Mouse (Mus musculus) kidney, adult 2 months (tissue): ENCODE results near the gene Hunk. TPM values are rescaled to one million over a fixed set of nuclear protein-coding genes. Genes with fewer than 3 reads are reported as not detected.

Experiments used
- DNase-seq: peaks from one replicate; pipeline ENCODE4 v3.0.0; 2021
- H3K27ac ChIP-seq: fragments of 200-500 bp; 2 replicates; pipeline ENCODE4 v1.5.1; 2012; ENCODE audit warnings: low read depth, low read length, control low read depth, inconsistent platforms; ENCODE audit not compliant: insufficient read depth
- H3K27me3 ChIP-seq: fragments of 200-500 bp; replicated peaks from 2 replicates; pipeline ENCODE4 v1.6.1; 2012; ENCODE audit warnings: mild to moderate bottlenecking, moderate library complexity, low read length, inconsistent platforms; ENCODE audit not compliant: control insufficient read depth, insufficient read depth
- H3K36me3 ChIP-seq: fragments of 200-500 bp; 2 replicates; pipeline ENCODE4 v1.6.1; 2012; ENCODE audit warnings: mild to moderate bottlenecking, moderate library complexity, low read length, inconsistent platforms; ENCODE audit not compliant: control insufficient read depth, insufficient read depth
- H3K4me1 ChIP-seq: fragments of 200-500 bp; 2 replicates; pipeline ENCODE4 v1.6.1; 2011; ENCODE audit warnings: low read length; ENCODE audit not compliant: control insufficient read depth, insufficient read depth
- H3K4me3 ChIP-seq: fragments of 200-500 bp; 2 replicates; pipeline ENCODE4 v1.5.1; 2011; ENCODE audit warnings: mild to moderate bottlenecking, low read depth, low read length, control low read depth; ENCODE audit not compliant: insufficient read depth
- CTCF ChIP-seq: fragments of 200-500 bp; conservative IDR thresholded peaks from 2 replicates; pipeline ENCODE4 v1.5.1; 2011; ENCODE audit warnings: low read depth, mild to moderate bottlenecking, control low read depth, low read length, moderate library complexity, mixed read lengths; ENCODE audit not compliant: insufficient read depth, insufficient read length
- POLR2A ChIP-seq: fragments of 200-500 bp; IDR thresholded peaks from one replicate; pipeline ENCODE4 v1.6.1; 2011; ENCODE audit warnings: low read depth, low read length, control low read depth
- WGBS: fragments of 180-500 bp; shearing (Covaris S2); methylation state at CpG from one replicate; pipeline ENCODE4 v1.1.7; 2018; 5-methylcytosine and 5-hydroxymethylcytosine counted together
- polyA plus RNA-seq: library from polyadenylated mRNA; depleted of rRNA; stranded (reverse); fragments of >200 nt; gene quantifications from 2 replicates; pipeline ENCODE4 v1.2.3, GENCODE M21; 2012

Hunk gene
- polyA plus RNA-seq, 1 experiment: 2.1 TPM

- Histone ChIP-seq H3K27me3 (no peaks in the 10 kb centered on the region), H3K36me3 (no peaks in the 10 kb centered on the region), H3K4me1 (peaks cover 10% of the 10 kb centered on the region), H3K4me3 (no peak overlapping the region), H3K27ac (no peak overlapping the region)
- WGBS: 42% methylated on average over 11 of the region's 11 CpGs
- TF ChIP-seq CTCF (no peak), POLR2A (no peak)
- peak; percentile 41 for DNase-seq
Observed at GRCm38 (mm10) chr16:90422108-90422529, 36.3 kb downstream of the Hunk start.

DNA sequence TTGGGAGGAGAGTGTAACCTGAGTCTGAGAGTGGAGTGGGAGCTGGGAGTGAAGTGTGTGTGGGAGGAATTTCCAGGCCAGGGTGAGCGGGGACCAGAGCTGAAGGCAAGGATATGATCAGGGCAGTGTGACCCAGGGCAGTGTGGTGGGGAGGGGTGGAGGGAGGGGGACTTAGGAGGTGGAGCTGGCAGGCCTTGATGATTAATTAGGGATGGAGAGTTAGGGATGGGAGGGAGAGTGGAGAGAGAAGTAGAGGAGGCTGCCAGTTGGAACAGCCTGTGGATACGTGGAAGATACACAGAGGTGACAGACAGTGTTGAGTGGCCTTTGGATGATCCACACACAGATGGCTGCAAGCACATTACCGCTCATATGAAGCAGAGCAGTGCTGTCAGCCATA, 38.1 kb downstream of the Hunk start:
- Histone ChIP-seq H3K27ac (no peak overlapping the region), H3K4me3 (no peak overlapping the region), H3K27me3 (no peaks in the 10 kb centered on the region), H3K36me3 (no peaks in the 10 kb centered on the region), H3K4me1 (peaks cover 10% of the 10 kb centered on the region)
- no peak for DNase-seq
- WGBS: 73% methylated on average over 3 of the region's 3 CpGs
- TF ChIP-seq CTCF: no peak
- TF ChIP-seq POLR2A: no peak

DNA sequence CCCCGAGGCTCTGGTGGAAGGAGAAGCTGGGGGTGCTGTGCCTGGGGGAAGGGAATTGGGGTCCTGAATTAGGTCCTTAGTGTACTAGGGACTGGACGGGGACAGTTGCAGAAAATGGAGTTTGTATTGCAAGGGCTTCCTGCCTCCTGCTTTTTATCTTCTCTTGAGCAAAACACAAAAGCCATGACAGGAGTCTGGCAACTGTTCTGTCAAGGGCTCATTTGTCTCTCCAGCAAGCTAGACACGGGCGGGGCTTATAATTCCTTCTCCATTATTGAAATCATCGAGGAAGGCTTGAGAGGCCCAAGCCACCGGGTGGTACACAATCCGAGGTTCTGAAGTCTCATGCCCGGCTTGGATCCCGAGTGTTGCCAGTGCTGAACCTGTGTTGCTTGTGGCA, 38.6 kb downstream of the Hunk start:
- no peak for DNase-seq
- H3K4me3 ChIP-seq: no peak overlapping the region
- H3K36me3 ChIP-seq: no peaks in the 10 kb centered on the region
- TF ChIP-seq CTCF (no peak), POLR2A (no peak)
- H3K27me3 ChIP-seq: no peaks in the 10 kb centered on the region
- no peak overlapping the region for H3K27ac ChIP-seq
- WGBS: 70% methylated on average over 9 of the region's 9 CpGs
- H3K4me1 ChIP-seq: peaks cover 10% of the 10 kb centered on the region; the same call in 1 of the 2 replicates

DNA sequence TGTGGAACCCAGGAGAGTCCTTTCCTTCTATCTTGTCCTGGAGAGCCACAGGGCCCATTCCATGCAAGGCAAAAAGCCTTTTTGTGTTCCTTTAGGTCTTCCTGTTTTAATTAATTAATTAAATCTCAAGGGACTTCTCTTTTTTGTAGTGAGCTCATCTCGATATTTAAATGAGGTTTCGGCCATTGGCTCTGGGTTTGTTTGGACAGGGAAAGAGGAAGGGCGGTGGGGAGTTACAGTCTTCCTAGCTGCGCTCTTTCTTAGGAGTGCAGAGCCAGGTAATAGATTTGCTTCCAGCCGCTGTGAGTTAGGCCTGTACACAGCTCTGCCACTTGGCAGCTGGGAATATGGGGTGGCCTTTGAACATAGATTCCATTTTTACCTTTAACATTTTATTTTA, 40.4 kb downstream of the Hunk start:
- no peaks in the 10 kb centered on the region for H3K27me3 ChIP-seq
- H3K36me3 ChIP-seq: no peaks in the 10 kb centered on the region
- TF ChIP-seq POLR2A (no peak), CTCF (no peak)
- no peak overlapping the region for H3K4me3 ChIP-seq
- DNase-seq: no peak
- H3K4me1 ChIP-seq: peaks cover 10% of the 10 kb centered on the region; the same call in 1 of the 2 replicates
- no peak overlapping the region for H3K27ac ChIP-seq
- WGBS: 84% methylated on average over 5 of the region's 5 CpGs

DNA sequence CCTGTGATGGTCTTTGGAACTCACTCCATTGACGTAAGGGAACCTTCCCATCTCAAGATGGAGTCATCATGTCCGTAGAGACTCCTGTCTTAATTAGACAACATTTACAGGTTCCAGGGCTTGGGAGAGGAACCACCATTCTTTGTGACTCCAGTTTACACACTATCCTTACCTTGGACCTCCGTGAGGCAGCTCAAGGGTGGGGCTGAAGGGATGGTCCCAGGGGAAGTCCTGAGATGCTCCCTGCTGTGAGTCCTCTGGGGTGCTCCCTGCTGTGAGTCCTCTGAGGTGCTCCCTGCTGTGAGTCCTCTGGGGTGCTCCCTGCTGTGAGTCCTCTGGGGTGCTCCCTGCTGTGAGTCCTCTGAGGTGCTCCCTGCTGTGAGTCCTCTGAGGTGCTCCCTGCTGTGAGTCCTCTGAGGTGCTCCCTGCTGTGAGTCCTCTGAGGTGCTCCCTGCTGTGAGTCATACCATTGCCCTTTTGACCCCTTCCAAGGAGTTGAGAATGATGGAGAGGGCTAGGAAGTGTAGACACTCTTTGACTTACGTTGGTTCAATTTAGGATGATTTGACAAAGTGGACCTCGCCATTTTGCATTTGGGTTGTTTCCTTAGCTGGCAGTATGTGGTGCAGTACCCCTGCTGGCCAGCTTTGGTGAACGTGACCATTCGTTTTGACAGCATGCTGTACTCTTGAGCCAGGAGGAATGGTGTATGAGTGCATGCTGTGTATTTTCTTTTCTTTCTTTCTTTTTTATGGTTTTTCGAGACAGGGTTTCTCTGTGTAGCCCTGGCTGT, 42.2 kb downstream of the Hunk start:
- 91% methylated on average over 8 of the region's 8 CpGs for WGBS
- TF ChIP-seq CTCF: no peak
- TF ChIP-seq POLR2A: no peak
- no peaks in the 10 kb centered on the region for H3K36me3 ChIP-seq
- H3K4me1 ChIP-seq: no peaks in the 10 kb centered on the region
- no peak overlapping the region for H3K4me3 ChIP-seq
- DNase-seq: no peak
- no peaks in the 10 kb centered on the region for H3K27me3 ChIP-seq
- no peak overlapping the region for H3K27ac ChIP-seq

- H3K4me1 ChIP-seq: no peaks in the 10 kb centered on the region
- H3K36me3 ChIP-seq: no peaks in the 10 kb centered on the region
- H3K27me3 ChIP-seq: no peaks in the 10 kb centered on the region
- no peak overlapping the region for H3K4me3 ChIP-seq
- TF ChIP-seq POLR2A: no peak
- TF ChIP-seq CTCF: no peak
- 99% methylated on average over 12 of the region's 12 CpGs for WGBS
- DNase-seq: no peak
- H3K27ac ChIP-seq: no peak overlapping the region
Observed at GRCm38 (mm10) chr16:90433551-90433950, 47.7 kb downstream of the Hunk start.

GRCm38 (mm10) chr16:90435231-90435630, 49.4 kb downstream of the Hunk start:
- H3K4me3 ChIP-seq: no peak overlapping the region
- 77% methylated on average over 4 of the region's 4 CpGs for WGBS
- no peak overlapping the region for H3K27ac ChIP-seq

More at GRCm38 (mm10) chr16:90435231-90435630, 49.4 kb downstream of the Hunk start:
- TF ChIP-seq POLR2A (no peak), CTCF (no peak)
- Histone ChIP-seq H3K36me3 (no peaks in the 10 kb centered on the region), H3K27me3 (no peaks in the 10 kb centered on the region), H3K4me1 (no peaks in the 10 kb centered on the region)
- no peak for DNase-seq
